9 mouse cellular contexts compared by ENCODE assay signal in the genomic region with DNA sequence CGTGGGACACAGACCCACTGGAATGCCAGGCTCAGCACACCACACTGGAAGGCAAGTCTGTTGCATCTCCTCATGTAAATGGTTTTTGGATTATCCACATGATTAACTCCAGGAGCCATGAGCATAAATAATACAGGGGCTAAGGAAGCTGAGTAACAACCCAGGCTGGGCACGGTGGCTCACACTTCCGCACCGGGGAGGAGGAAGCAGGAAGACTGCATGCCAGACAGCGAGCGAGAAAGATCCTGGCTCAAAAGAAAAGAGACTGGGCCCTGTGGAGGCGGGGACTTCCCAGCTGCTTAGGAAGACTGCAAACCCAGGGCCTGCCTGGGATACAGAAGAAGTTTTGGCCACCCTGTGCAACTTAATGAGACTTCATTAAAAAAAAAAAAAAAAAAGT. TPM values are rescaled to one million over a fixed set of nuclear protein-coding genes. Genes with fewer than 3 reads are reported as not detected.
DNase-seq lines count a peak whose midpoint lies in the region; TF ChIP-seq lines count a peak whose summit lies in the region.
"Had no signal": no experiment of that assay in that cellular context is flagged by ENCODE, and none has a peak within 500 bp of the region (broad histone marks: within the 10 kb centered on the region; RNA-seq: fewer than 3 reads in every experiment).

No protein-coding gene starts in this region.

- peak; percentile 42 to 64 for DNase-seq in adrenal gland, postnatal 36 days
- no peak for DNase-seq in adrenal gland, adult 8-10 months
- peak; percentile 43 for DNase-seq in thymus, adult 2 months
- DNase-seq in thymus, postnatal 10 days (ENCODE audit: low spot score in 2 of 2), result no peak
- DNase-seq in kidney, postnatal 14 days, result peak; percentile 71
- DNase-seq in thymus, postnatal 36 days, result peak; percentile 25 to 44
- no peak for DNase-seq in ovary, postnatal 10 days (ENCODE audit: low spot score)
- DNase-seq in yolk sac, embryonic 10.5 days (ENCODE audit: low spot score), result no peak

- H3K36me3 ChIP-seq in thymus, adult 2 months (ENCODE audit: control insufficient read depth, insufficient read depth, low read length), result no peaks in the 10 kb centered on the region

- no peak overlapping the region for H3K4me3 ChIP-seq in thymus, adult 2 months (ENCODE audit: control insufficient read depth, insufficient read depth, low read length)

- H3K4me1 ChIP-seq in thymus, adult 2 months (replicated peaks; ENCODE audit: control insufficient read depth, insufficient read depth, low read length), result peaks cover 20% of the 10 kb centered on the region

- no peaks in the 10 kb centered on the region for H3K27me3 ChIP-seq in thymus, adult 2 months (ENCODE audit: control insufficient read depth, insufficient read depth, low read length)

- no peak for TF ChIP-seq CTCF in thymus, adult 2 months (IDR thresholded peaks at IDR 0.05; ENCODE audit: borderline replicate concordance, control insufficient read depth, extremely low read depth, insufficient read depth, low read length, poor library complexity)

- 47% methylated on average over 7 of the region's 7 CpGs for WGBS in thymus, adult 2 months

- no peak overlapping the region for H3K27ac ChIP-seq in thymus, adult 2 months (ENCODE audit: control insufficient read depth, insufficient read depth, low read length)

- TF ChIP-seq POLR2A in thymus, adult 2 months (IDR thresholded peaks at IDR 0.05; ENCODE audit: control insufficient read depth, extremely low read depth, insufficient read depth, low read length, poor library complexity), result no peak

RNA-seq across cellular contexts. Expression of a gene that starts 4.3 kb away (rescaled TPM):
- total RNA-seq in adrenal gland, postnatal 36 days (2021), result 10 to 100 TPM; 27.5 to 29.6 TPM
- 10 to 100 TPM; 25.5 to 35.1 (median 32.2) TPM for total RNA-seq in adrenal gland, adult 8-10 months (2022)
- polyA plus RNA-seq in thymus, adult 2 months (2012; rRNA removed), result 28.2 and 34.8 TPM in 2 replicates

RNA-seq across cellular contexts. Expression of a gene that starts 26.2 kb away (rescaled TPM):
- total RNA-seq in adrenal gland, postnatal 36 days (2021), result 10 to 100 TPM; 20.2 to 26.3 TPM
- 10 to 100 TPM; 22.2 to 26.6 (median 23.1) TPM for total RNA-seq in adrenal gland, adult 8-10 months (2022)
- 14.9 and 16.6 TPM in 2 replicates for polyA plus RNA-seq in thymus, adult 2 months (2012; rRNA removed)

RNA-seq across cellular contexts. Expression of a gene that starts 35.5 kb away (rescaled TPM):
- total RNA-seq in adrenal gland, postnatal 36 days (2021), result not detected
- under 1 TPM in 3 of 4 experiments, not detected in 1; 0.49 to 0.67 (median 0.62) TPM for total RNA-seq in adrenal gland, adult 8-10 months (2022)
- polyA plus RNA-seq in thymus, adult 2 months (2012; rRNA removed), result 0.38 and 0.50 TPM in 2 replicates
- total RNA-seq: liver, adult 2 months had no signal
- polyA plus RNA-seq: liver, adult 2 months had no signal

RNA-seq across cellular contexts. Expression of a gene that starts 37.0 kb away (rescaled TPM):
- total RNA-seq in adrenal gland, postnatal 36 days (2021), result 100 to 1,000 TPM; 227 to 235 TPM
- 100 to 1,000 TPM; 197 to 238 (median 210) TPM for total RNA-seq in adrenal gland, adult 8-10 months (2022)
- 421 and 477 TPM in 2 replicates for polyA plus RNA-seq in thymus, adult 2 months (2012; rRNA removed)

RNA-seq across cellular contexts. Expression of a gene that starts 39.9 kb away (rescaled TPM):
- total RNA-seq in adrenal gland, postnatal 36 days (2021), result 10 to 100 TPM; 25.7 to 28.5 TPM
- 10 to 100 TPM; 22.2 to 48.5 (median 32.1) TPM for total RNA-seq in adrenal gland, adult 8-10 months (2022)
- 22.6 and 28.2 TPM in 2 replicates for polyA plus RNA-seq in thymus, adult 2 months (2012; rRNA removed)

Comparison
In these comparisons a context has a peak if more than half of its experiments do, and no peak if none do; other contexts are left out.
1. DNase-seq: peak in adrenal gland, postnatal 36 days (2 of 2), thymus, adult 2 months (single experiment), kidney, postnatal 14 days (single experiment) and thymus, postnatal 36 days (2 of 2); none in adrenal gland, adult 8-10 months (single experiment), thymus, postnatal 10 days (0 of 2), ovary, postnatal 10 days (single experiment) and yolk sac, embryonic 10.5 days (single experiment).